Mouse (Mus musculus): Measurements from ENCODE around the gene Slc13a3.

The Slc13a3 gene

GRCm38 (mm10) chr2:165482003-165482402 lies 9.0 kb upstream of the Slc13a3 start:
- intact Hi-C loops (cut with DNase I), result no loop called here

- intact Hi-C loops (cut with DNase I), result no loop called here
Observed at GRCm38 (mm10) chr2:165475850-165476249, 2.8 kb upstream of the Slc13a3 start.

GRCm38 (mm10) chr2:165475412-165475811 lies 2.4 kb upstream of the Slc13a3 start:
- intact Hi-C loops (cut with DNase I), result no loop called here

- intact Hi-C loops (cut with DNase I), result no loop called here
Observed at GRCm38 (mm10) chr2:165471943-165472342, 1.1 kb downstream of the Slc13a3 start.

GRCm38 (mm10) chr2:165470167-165470566 lies 2.9 kb downstream of the Slc13a3 start:
- intact Hi-C loops (cut with DNase I), result no loop called here

GRCm38 (mm10) chr2:165467824-165468452 lies 5.1 kb downstream of the Slc13a3 start:
- intact Hi-C loops (cut with DNase I), result no loop called here

GRCm38 (mm10) chr2:165459663-165460062 lies 13.4 kb downstream of the Slc13a3 start:
- intact Hi-C loops (cut with DNase I), result no loop called here

- intact Hi-C loops (cut with DNase I), result no loop called here
Observed at GRCm38 (mm10) chr2:165458189-165458588, 14.8 kb downstream of the Slc13a3 start.

GRCm38 (mm10) chr2:165456710-165457109 lies 16.3 kb downstream of the Slc13a3 start:
- intact Hi-C loops (cut with DNase I), result no loop called here

- intact Hi-C loops (cut with DNase I), result no loop called here
Observed at GRCm38 (mm10) chr2:165452730-165453693, 20.0 kb downstream of the Slc13a3 start.

- intact Hi-C loops (cut with DNase I), result no loop called here
Observed at GRCm38 (mm10) chr2:165448475-165448874, 24.6 kb downstream of the Slc13a3 start.

GRCm38 (mm10) chr2:165444861-165445260 lies 28.2 kb downstream of the Slc13a3 start:
- intact Hi-C loops (cut with DNase I), result no loop called here

- intact Hi-C loops (cut with DNase I), result no loop called here
Observed at GRCm38 (mm10) chr2:165442981-165443380, 30.0 kb downstream of the Slc13a3 start.

GRCm38 (mm10) chr2:165441613-165442012 lies 31.4 kb downstream of the Slc13a3 start:
- intact Hi-C loops (cut with DNase I), result no loop called here

GRCm38 (mm10) chr2:165439613-165440012 lies 33.4 kb downstream of the Slc13a3 start:
- intact Hi-C loops (cut with DNase I), result no loop called here

- intact Hi-C loops (cut with DNase I), result no loop called here
Observed at GRCm38 (mm10) chr2:165438881-165439280, 34.1 kb downstream of the Slc13a3 start.

- intact Hi-C loops (cut with DNase I), result no loop called here
Observed at GRCm38 (mm10) chr2:165428694-165429093, 44.3 kb downstream of the Slc13a3 start.

GRCm38 (mm10) chr2:165420195-165420594 lies 52.8 kb downstream of the Slc13a3 start:
- intact Hi-C loops (cut with DNase I), result no loop called here

GRCm38 (mm10) chr2:165419670-165420111 lies 53.3 kb downstream of the Slc13a3 start:
- intact Hi-C loops (cut with DNase I), result no loop called here

- intact Hi-C loops (cut with DNase I), result no loop called here
Observed at GRCm38 (mm10) chr2:165418577-165418976, 54.5 kb downstream of the Slc13a3 start.

GRCm38 (mm10) chr2:165417291-165417690 lies 55.7 kb downstream of the Slc13a3 start:
- intact Hi-C loops (cut with DNase I), result no loop called here

GRCm38 (mm10) chr2:165415795-165416194 lies 57.2 kb downstream of the Slc13a3 start:
- intact Hi-C loops (cut with DNase I), result no loop called here

All from adrenal gland (tissue).